Mouse (Mus musculus): ENCODE measurements around the gene Pctp. TPM values are rescaled to one million over a fixed set of nuclear protein-coding genes. Genes with fewer than 3 reads are reported as not detected.

The Pctp gene
- polyA plus RNA-seq, 1 experiment = not detected

DNA sequence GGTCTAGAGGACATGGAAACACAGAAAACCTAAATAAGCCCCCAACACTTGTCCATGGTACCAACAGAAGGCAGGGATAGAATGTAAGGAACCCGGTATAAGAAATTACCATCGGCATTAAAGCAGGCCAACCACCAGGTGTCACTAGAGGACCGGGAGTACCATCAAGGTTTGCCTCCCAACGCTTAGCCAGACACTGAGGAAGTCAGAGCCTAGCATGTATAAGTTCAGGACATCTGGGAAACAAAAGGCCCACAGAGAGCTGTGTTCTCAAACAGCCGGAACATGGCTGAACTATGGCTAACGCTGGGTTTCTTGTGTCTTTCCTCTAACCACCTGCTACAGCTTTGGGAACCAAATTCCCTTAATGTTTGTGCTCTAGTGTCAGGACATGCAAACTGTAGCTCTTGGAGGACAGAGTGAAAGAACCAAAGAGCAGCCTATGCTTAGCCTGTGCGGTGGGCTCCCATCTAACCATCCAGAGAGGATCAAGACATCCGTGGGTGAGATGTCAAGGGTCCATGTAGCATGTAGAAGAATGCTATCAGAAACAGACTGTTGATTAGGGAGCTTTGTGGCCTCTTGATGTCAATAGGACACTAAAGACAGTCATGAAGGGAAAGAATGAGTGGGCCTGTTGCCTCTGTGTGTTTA is 13.6 kb downstream of the Pctp start:
- WGBS = 21% methylated on average over 8 of the region's 8 CpGs
- TF ChIP-seq CTCF (IDR thresholded peaks at IDR 0.05; ENCODE audit: insufficient read depth, low read depth, low read length) (no peak), POLR2A (IDR thresholded peaks at IDR 0.05; ENCODE audit: insufficient read depth, low read depth, low read length) (no peak)
- no peaks in the 10 kb centered on the region for H3K4me1 ChIP-seq (ENCODE audit: control insufficient read depth, insufficient read depth, low read length)

DNA sequence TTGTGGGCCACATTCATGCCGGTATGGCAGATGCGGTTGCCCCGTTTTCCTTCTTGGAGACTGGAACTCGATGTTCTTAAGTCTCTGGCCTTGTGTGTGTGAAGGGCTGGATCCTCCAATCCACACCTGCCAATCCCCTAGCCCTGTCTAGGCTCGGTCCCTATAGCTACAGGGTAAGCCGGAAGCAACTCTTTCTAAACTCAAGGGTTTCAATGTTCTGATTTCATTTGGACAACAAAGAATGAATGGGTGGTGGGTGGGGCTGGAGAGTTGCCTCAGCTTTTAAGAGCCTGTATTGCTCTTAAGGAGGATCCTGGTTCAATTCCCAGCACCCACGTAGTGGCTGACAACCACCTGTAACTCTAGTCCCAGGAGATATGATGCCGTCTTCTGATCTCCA is 16.2 kb downstream of the Pctp start:
- Histone ChIP-seq H3K27ac (ENCODE audit: insufficient read depth, low read depth, low read length) (no peak overlapping the region), H3K4me1 (ENCODE audit: control insufficient read depth, insufficient read depth, low read length) (no peaks in the 10 kb centered on the region), H3K4me3 (ENCODE audit: insufficient read depth, low read depth, low read length) (no peak overlapping the region)
- WGBS = 89% methylated on average over 8 of the region's 8 CpGs
- TF ChIP-seq CTCF (IDR thresholded peaks at IDR 0.05; ENCODE audit: insufficient read depth, low read depth, low read length) = no peak
- no peak for TF ChIP-seq POLR2A (IDR thresholded peaks at IDR 0.05; ENCODE audit: insufficient read depth, low read depth, low read length)

More for the DNA sequence above, 13.6 kb downstream of the Pctp start:
- Histone ChIP-seq H3K4me3 (ENCODE audit: insufficient read depth, low read depth, low read length) (no peak overlapping the region), H3K27ac (ENCODE audit: insufficient read depth, low read depth, low read length) (no peak overlapping the region)

DNA sequence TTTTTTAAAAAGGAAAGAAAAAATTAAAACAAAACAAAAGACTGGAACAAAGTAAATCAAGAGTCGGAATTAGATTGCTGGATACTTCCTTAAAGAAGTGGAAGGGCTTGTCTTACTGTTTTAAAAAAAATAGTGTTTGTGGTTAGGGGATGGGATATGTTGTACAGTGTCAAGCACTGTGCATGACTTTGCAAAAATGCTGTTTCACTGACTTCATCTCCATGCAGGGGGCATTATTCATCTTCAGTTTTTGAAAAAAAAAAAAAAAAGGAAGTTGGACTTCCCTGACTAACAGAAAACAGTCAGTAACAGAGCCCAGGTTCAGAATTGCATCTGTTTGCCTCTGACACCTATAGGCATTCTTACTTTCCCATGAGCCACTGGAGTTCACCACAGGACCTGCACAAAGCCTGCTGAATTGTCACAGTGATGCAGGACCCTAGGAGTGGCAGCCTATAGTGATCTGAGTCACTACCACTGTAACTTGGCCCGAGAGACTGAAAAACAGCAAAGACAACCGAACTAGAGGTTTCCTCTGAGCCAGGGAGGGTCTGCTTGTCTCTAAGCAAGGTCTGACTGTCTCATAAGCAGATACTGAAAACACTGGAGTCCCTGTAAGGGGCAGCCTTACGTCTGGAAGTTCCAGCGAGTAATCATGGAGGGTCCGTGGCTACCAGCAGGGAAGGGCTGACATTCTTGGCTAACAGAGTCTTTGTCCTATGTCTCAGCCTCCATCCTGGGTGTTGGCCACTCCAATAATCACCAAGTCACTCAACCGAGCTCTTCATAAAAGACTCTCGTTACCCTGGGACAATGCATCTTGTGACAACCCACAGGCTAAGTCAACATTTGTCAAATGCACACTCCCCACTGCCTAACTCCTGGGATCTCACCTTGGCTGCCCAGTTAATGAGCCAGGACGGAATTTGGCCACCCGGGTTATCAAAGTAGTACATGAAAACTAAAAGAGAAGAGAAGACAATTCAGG is 17.2 kb downstream of the Pctp start:
- WGBS = 75% methylated on average over 10 of the region's 10 CpGs
- TF ChIP-seq POLR2A (IDR thresholded peaks at IDR 0.05; ENCODE audit: insufficient read depth, low read depth, low read length) (no peak), CTCF (IDR thresholded peaks at IDR 0.05; ENCODE audit: insufficient read depth, low read depth, low read length) (no peak)
- H3K4me3 ChIP-seq (ENCODE audit: insufficient read depth, low read depth, low read length) = no peak overlapping the region
- H3K27ac ChIP-seq (ENCODE audit: insufficient read depth, low read depth, low read length) = no peak overlapping the region
- H3K4me1 ChIP-seq (ENCODE audit: control insufficient read depth, insufficient read depth, low read length) = no peaks in the 10 kb centered on the region

DNA sequence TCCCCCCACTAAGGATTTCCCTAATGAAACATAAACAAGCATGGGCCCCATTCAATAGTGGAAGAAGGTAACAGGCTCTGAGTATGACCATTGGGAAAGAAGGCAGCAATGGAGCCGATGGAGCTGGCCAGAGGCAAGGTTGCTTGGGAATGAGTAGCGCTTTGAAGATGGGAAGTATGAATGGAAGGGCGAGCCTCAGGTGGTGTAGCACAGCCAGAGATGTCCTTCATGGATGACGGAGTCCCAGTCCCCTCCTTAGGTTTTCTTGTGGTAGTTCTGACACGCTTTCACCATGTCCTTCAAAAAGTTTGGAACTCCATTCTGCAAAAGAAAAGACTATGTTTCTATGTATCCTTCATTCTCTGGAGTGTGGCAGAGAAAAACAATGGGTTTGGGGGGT is 18.3 kb downstream of the Pctp start:
- no peak overlapping the region for H3K27ac ChIP-seq (ENCODE audit: insufficient read depth, low read depth, low read length)
- WGBS = 98% methylated on average over 5 of the region's 5 CpGs
- H3K4me3 ChIP-seq (ENCODE audit: insufficient read depth, low read depth, low read length) = no peak overlapping the region
- TF ChIP-seq POLR2A (IDR thresholded peaks at IDR 0.05; ENCODE audit: insufficient read depth, low read depth, low read length) (no peak), CTCF (IDR thresholded peaks at IDR 0.05; ENCODE audit: insufficient read depth, low read depth, low read length) (no peak)
- no peaks in the 10 kb centered on the region for H3K4me1 ChIP-seq (ENCODE audit: control insufficient read depth, insufficient read depth, low read length)

DNA sequence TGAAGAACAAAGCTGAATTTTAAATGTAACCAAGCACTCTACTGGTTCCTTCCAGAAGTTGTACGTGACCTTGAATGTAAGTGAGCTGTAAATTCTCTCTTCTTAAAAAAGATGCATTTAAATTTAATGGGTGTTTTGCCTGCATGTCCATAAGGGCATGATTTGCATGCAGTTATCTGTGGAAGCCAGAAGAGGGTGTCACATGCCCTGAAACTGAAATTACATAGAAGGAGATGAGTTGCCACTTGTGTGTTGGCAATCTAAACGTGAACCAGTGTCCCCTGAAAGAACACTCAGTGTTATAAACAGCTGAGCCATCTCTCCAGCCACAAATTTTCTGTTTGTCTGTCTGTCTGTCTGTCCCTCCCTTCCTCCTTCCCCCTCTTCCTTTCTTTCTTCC is 19.8 kb downstream of the Pctp start:
- 78% methylated on average over 2 of the region's 2 CpGs for WGBS
- H3K27ac ChIP-seq (ENCODE audit: insufficient read depth, low read depth, low read length) = no peak overlapping the region
- TF ChIP-seq POLR2A (IDR thresholded peaks at IDR 0.05; ENCODE audit: insufficient read depth, low read depth, low read length) (no peak), CTCF (IDR thresholded peaks at IDR 0.05; ENCODE audit: insufficient read depth, low read depth, low read length) (no peak)
- no peak overlapping the region for H3K4me3 ChIP-seq (ENCODE audit: insufficient read depth, low read depth, low read length)
- H3K4me1 ChIP-seq (ENCODE audit: control insufficient read depth, insufficient read depth, low read length) = peaks cover 6% of the 10 kb centered on the region; the same call in 1 of the 2 replicates

DNA sequence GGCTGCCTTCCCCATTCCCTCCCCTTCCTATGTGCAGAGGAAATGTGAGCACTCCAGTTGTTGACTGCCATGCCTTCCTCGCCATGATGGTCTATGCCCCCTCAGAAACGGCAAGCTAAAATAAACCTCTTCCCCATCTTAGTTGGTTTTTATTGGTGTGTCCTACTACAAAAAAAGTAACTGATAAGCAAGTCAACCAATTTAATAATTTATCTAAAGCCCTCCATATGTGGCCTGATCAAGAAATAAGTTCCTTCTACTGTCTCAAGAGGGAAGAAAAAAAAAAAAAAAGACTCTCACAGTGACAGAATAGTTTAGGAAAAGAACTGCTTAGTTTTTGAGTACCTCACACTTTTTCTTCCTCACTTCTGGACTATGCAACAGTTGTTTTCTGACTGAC is 22.6 kb downstream of the Pctp start:
- H3K4me1 ChIP-seq (ENCODE audit: control insufficient read depth, insufficient read depth, low read length) = peaks cover 7% of the 10 kb centered on the region; the same call in 1 of the 2 replicates
- H3K27ac ChIP-seq (ENCODE audit: insufficient read depth, low read depth, low read length) = no peak overlapping the region
- no peak for TF ChIP-seq POLR2A (IDR thresholded peaks at IDR 0.05; ENCODE audit: insufficient read depth, low read depth, low read length)
- TF ChIP-seq CTCF (IDR thresholded peaks at IDR 0.05; ENCODE audit: insufficient read depth, low read depth, low read length) = no peak
- WGBS = 94% methylated on average over 2 of the region's 2 CpGs
- H3K4me3 ChIP-seq (ENCODE audit: insufficient read depth, low read depth, low read length) = no peak overlapping the region

DNA sequence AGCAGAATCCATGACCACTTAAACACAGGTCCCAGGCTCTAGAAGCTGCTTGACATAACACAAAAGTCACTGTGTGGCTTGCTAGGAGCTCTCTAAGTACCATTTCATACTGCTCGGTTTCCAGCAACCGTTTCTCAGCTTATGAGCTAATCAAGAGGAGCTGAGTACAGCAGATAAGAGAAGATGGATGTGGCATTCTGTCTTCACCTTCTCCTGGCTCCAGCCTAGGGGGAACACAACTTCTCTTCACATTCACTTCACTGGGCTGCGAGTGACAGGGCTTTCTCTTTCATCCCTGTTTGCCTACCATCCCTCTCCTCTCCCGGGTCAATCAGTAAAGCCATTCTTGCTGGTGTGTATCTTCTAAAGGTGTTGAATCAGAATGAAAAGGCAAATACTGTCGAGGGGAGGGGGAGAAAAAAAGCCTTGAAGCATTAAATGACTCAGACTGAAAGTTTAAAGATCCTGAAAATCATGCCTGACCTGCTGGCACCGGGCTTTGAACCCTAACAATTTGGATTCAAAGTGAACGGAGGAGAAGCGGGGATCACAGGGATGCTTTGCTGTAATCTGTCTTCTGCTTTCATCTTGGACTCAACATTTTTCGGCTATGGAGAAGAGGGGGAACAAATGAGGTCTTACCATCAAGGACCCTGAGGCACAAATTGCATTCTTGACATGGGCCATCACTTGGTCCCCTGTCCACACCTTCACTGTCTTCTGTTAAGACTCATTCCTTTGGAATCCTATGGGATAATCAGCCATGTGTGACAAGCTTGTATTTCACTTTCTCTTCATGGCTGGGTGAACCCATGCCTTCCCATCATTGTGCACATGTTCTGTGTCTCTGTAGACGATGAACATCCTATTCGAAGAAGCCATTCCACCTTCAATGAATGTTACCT is 23.5 kb downstream of the Pctp start:
- Histone ChIP-seq H3K4me1 (ENCODE audit: control insufficient read depth, insufficient read depth, low read length) (peaks cover 7% of the 10 kb centered on the region; the same call in 1 of the 2 replicates), H3K27ac (ENCODE audit: insufficient read depth, low read depth, low read length) (no peak overlapping the region), H3K4me3 (ENCODE audit: insufficient read depth, low read depth, low read length) (no peak overlapping the region)
- TF ChIP-seq POLR2A (IDR thresholded peaks at IDR 0.05; ENCODE audit: insufficient read depth, low read depth, low read length) (no peak), CTCF (IDR thresholded peaks at IDR 0.05; ENCODE audit: insufficient read depth, low read depth, low read length) (no peak)
- WGBS = 75% methylated on average over 11 of the region's 11 CpGs

DNA sequence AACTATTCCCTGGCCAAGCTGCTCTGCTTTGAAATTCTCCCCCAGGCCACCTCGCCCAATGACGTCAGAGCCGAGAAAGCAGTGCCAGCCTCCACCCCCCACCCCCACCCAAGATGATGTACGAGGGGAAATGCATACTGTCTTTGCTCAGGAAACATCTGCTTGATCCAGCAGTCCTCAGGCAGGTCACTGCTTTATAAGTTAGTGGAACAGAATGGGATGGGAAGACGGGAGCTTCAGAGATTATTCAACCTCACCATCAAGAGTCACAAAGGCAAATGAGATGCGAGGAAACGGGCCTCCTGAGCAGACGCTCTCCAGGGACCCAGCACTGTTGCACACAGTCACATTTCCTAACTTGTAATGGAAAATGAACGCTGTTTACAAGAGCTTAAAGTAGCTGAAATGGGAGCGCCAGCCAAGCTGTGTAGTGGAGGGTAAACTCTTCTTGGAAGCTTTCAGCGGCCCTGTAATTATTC is 24.3 kb downstream of the Pctp start:
- no peak for TF ChIP-seq CTCF (IDR thresholded peaks at IDR 0.05; ENCODE audit: insufficient read depth, low read depth, low read length)
- TF ChIP-seq POLR2A (IDR thresholded peaks at IDR 0.05; ENCODE audit: insufficient read depth, low read depth, low read length) = no peak
- WGBS = 12% methylated on average over 11 of the region's 11 CpGs
- H3K4me3 ChIP-seq (ENCODE audit: insufficient read depth, low read depth, low read length) = no peak overlapping the region
- peaks cover 7% of the 10 kb centered on the region; the same call in 1 of the 2 replicates for H3K4me1 ChIP-seq (ENCODE audit: control insufficient read depth, insufficient read depth, low read length)
- H3K27ac ChIP-seq (ENCODE audit: insufficient read depth, low read depth, low read length) = no peak overlapping the region

Measured in olfactory bulb, adult 2 months (tissue).